Mouse (Mus musculus) liver, embryonic 14.5 days (tissue): Measurements from ENCODE around the gene Rasa2.

Source experiments
- CTCF ChIP-seq: IDR thresholded peaks from 2 replicates; pipeline ENCODE4 v1.5.1; 2016; ENCODE audit warnings: antibody characterized with exemption, low read depth, control low read depth
- EP300 ChIP-seq: IDR thresholded peaks from 2 replicates; pipeline ENCODE4 v1.6.1; 2016; ENCODE audit warnings: antibody characterized with exemption, low read depth

- TF ChIP-seq CTCF (no peak), EP300 (no peak)
Measured at GRCm38 (mm10) chr9:96633771-96634170, 2.4 kb upstream of the Rasa2 start.
